Mouse (Mus musculus) lung, postnatal 10 days (tissue): ENCODE measurements around the gene Ccn6.

ENCODE experiments used
- DNase-seq: peaks from one replicate; pipeline ENCODE4 v3.0.0; 2021

Ccn6 gene

DNA sequence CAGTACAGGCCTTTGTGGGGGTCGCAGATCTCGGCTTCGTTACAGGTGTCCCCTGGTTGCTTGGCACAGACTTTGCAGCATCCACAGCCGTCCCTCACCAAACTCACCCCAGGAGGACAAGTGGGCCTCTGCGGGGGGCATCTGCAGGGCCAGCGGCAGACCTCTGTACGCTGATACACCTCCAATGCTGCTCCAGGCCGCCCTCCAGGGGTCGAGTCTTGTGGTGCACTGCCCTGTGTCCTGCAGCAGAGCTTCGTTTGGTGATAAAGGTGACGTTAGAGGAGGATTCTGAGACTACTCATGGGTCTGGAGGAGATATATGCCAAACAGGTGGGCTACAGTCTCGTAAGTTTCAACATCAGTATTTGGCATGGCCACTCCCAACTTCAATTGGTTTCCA is 5.3 kb downstream of the Ccn6 start:
- no peak for DNase-seq

DNA sequence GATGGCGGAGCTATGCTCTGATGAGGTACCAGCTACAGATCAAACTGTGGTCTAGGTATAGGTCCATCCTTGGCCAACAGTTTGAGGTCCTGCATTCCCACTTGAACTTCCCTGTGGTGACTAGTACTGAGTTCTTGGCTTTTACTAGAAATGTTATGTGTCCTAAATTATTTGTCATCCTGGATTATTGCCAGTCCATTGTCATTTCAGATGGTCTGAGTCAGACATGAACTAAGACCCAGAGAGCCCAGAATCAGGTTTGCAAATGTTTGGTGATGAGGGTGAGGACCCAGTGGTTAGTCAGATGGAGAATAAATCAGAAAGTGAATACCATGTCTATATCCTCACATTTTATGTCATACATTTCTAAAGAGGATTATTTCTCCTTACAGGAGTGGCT is 6.3 kb downstream of the Ccn6 start:
- DNase-seq: no peak

DNA sequence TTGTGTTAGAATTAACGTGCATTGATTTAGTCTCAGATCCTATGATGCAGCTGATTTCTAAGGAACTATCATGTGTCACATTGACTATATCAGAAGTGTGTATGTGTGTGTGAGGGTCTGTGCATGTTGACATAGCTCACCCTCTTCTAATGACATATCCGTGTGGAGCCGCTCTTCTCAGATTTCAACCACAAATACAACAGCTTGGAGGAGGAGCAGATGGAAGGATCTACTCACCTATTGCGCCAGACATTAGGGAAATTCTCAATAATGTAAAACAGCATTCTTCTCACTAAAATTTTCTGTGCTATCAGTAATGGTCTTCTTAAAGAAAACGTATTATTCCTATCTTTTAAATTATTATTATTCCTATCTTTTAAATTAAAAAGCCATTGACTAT is 6.9 kb downstream of the Ccn6 start:
- no peak for DNase-seq

DNA sequence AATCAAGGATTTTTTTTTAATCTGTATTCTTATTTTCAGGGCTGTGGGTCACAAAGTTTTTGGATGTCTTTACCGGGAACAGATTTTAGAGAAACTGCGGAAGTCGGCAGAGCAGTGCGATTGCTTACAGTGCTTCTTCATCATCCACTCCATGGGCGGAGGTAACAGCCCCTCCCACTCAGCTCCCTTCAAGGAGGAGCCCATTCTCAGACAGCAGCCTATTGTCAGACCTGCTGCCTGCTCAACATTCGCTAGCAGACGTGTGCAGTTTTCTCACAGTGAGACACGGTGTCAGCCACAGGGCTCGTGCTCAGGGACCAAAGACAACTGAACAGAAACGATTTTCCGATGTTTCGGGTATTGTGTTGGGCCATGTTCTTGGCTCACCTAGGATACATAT is 21.4 kb downstream of the Ccn6 start:
- DNase-seq: no peak

DNA sequence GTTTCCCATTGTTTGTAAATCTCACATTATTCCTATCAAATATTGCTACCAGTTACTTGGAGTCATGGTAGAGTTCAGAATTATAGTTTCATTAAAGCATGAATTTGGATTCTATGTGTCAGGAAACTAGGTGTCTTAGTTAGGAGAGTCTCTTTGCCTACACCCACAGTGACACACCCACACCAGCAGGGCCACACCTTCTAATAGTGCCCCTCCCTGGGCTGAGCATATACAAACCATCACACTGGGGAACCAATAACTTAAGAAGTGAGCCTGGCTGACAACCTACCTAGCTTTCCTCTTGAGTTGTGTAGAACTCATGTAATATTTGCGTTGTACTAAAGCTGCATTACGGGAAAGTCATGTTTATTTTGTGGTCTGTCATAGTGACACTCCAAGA is 22.2 kb downstream of the Ccn6 start:
- no peak for DNase-seq

DNA sequence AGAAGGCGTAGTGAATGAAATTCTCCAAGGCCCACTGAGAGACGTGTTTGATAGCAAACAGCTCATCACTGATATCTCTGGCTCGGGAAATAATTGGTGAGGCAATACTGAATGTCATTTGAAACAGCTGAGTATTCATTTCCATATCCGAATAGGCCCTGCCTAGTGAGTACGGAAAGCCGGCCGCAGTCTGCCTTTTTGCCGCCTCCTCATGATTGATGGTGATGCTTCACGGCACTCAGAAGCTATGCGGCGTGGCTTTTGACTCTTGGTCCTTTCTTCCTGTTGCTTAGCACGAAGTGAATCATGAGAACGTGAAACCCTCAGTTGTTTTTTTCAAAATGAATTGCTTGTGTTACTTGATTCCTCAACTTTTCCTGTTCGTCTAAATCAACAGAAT is 22.8 kb downstream of the Ccn6 start:
- no peak for DNase-seq

DNA sequence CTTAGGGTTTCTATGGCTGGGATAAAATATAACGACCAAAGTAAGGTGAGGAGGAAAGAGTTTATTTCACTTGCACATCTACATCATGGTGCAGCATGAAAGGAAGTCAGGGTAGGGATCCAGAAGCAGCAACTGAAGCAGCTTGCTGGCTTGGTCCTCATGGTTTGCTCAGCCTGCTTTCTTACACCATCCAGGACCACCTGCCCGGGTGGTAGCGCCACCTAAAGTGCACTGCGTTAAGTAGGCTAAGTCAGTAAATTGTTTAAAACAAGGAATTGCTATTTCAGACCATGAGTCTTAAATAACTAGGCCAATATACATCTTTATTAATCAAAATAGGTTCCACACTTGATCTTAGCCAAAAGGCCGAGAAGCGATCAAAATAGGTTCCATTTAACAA is 24.8 kb downstream of the Ccn6 start:
- no peak for DNase-seq

GRCm38 (mm10) chr10:39137766-39138165 is 25.8 kb downstream of the Ccn6 start:
- no peak for DNase-seq

- peak; percentile 95 for DNase-seq
Measured at GRCm38 (mm10) chr10:39133462-39134310, 29.9 kb downstream of the Ccn6 start, which contains the start of the genes Fam229b and Tube1. Gene Fam229b (minus strand): TSS chr10:39133914. Gene Tube1 (plus strand): TSS chr10:39133976.

DNA sequence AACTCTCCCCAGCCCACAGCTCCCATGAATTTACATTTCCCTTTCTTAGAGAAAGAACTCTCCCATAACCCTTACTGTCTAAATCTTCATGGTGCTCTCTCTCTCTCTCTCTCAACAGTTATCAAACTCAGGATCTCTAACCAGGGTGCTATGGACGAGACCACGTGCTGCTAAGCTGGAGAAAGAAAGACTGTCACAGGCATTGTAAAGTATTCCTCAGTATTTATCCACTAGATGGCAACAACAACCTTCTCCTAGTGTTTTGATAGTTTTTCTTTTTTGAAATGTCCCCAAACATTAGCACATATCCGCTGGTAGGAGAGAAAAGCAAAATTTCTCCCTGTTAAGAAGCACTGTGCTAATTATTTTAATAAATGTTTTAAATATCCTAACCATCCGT is 42.2 kb downstream of the Ccn6 start:
- DNase-seq: no peak

DNA sequence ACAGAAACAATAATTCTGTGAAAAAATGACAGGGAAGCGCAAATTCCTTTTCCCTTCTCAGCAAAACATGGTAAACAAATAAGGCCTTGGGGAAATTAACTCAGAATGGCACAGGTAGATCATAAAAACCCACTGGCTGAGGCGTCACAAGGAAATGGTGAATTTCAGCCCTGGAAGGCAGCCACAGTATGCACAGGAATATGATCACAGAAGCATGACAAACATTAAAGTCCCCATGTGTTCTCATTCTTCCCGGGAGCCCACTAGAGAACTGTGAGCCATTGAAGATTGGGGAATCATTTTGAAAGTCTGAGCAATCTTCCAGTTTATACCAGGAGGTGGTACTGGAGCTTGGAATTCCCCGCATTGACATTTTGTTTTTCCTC is 54.1 kb downstream of the Ccn6 start:
- DNase-seq: no peak

GRCm38 (mm10) chr10:39108837-39109488 is 54.6 kb downstream of the Ccn6 start:
- no peak for DNase-seq

DNA sequence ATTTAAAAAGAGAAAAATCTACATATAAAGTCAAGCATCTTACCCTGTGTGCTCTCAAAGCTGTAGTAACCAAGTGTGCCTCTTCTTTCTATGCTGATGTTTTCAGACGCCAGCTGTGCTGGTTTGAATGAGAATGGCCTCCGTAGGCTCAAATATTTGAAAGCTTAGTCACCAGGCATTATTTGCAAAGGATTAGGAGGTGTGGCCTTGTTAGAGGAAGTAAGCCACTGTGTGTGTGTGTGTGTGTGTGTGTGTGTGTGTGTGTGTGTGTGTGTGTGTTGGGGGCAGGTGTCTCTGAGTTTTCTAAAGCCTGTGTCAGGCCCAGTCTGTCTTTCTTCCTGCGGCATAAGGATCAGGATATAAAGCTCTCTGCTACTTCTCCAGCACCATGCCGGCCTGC is 56.7 kb downstream of the Ccn6 start:
- DNase-seq: no peak

DNA sequence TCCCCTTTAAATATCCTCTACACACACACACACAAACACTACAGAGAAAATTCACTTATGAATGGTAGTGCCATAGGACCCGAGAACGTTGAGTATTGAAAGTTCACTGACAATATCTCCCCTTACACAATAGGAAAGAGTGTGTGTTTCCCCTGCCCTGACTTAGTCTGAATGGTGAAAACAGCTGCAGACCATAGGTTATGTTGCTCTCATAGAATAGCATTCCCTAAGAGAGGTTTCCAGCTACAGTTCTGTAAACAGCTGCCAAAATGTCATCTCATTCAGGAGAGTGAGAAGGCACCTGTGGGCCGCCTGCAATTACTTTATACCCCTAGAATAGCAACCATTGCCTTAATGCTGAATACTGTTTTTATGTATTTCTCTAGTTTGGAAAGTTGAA is 57.2 kb downstream of the Ccn6 start:
- DNase-seq: no peak

- no peak for DNase-seq
Measured at GRCm38 (mm10) chr10:39104803-39105449, 58.7 kb downstream of the Ccn6 start.
